Mouse (Mus musculus): ENCODE data around the gene Evx2.

Gene Evx2

DNA sequence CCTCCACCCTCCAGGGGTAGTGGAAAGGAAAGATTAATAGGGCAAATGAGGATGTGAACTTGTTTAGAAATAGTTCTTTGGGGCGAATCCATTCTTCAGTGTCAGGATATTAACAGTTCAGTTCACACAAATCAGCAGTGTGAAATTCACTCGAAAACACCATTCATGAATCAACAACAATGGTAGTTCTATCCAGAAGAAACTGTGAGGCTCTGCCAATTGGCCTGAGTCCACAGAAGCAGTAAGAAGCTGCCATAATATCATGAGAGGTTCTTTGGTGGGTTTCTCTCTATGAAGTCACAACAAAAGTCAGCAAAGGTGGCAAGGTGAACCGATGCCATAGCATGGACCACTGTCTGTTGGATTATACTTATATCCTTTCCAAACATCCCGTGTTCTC is 48.0 kb downstream of the Evx2 start:
- DNase-seq: no peak

DNA sequence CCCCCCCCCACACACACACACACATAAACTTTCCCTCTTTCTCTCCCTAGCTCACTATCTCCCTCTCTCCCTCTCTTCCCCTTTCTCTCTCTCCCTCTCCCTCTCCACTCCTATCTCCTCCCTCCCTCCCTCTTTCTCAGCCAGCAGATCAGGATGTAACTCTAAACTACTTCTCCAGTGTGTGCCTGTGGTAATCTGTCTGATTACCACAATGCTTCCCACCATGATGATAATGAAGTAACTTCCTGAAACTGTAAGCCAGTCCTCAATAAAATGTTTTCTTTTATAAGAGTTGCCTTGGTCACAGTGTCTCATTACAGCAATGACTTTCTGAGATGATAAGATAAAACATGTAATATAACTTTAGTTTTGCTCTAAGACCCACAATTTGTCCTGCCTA is 50.0 kb downstream of the Evx2 start:
- no peak for DNase-seq

DNA sequence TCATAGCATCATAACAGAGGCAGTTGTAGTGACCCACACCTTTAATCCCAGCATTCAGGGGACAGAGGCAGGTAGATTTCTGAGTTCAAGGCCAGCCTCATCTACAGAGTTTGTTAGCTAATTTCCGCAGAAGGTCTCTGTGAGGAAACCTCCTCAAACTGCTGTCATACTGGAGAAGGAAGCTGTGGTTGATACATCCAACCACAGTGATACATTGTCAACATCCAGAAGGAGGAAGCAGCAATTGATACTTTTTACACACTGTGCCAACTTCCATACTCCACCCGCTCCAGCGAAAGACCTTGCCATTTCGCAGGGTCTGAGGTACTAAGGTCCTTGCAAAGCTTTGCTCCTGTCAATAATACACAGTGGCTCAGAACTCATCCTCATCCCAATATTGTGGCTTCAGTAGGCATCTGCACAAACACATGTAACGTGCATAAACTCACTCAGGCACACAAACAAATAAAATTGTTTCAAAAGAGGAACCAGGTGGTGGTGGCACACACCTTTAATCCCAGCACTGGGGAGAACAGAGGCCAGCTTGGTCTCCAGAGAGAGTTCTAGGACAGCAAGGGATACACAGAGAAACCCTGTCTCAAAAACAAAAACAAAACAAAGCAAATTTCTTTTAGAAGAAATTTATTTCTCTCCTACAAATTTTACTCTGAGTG is 53.1 kb downstream of the Evx2 start:
- no peak for DNase-seq

DNA sequence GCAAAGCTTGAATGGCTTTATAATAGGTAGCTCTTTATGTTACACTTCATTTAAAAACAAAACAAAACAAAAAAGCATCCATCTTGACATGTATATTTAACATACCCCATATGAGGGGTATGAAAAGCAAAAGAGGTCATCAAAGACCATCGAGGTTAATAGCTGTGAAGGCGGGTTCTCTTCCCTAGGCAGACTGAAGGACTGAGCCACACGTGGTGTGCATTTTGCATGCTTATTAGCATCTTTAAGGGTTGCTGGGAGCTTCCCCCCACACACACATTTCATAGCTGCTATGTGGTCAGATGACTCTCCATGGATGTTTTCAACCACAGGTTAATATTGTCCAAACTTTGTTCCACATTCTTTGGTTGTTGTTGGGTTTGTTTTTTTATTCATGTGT is 55.3 kb downstream of the Evx2 start:
- DNase-seq: no peak
